Mouse (Mus musculus) heart, embryonic 13.5 days (tissue): ENCODE measurements around the gene Sec1. TPM values are rescaled to one million over a fixed set of nuclear protein-coding genes. Genes with fewer than 3 reads are reported as not detected.

Experiments
- ATAC-seq: fragments of 200-750 bp; cut with Nextera tagmentation; 2 replicates; pipeline ENCODE4 v1.8.0; 2017; ENCODE audit warnings: moderate TSS enrichment; ENCODE audit not compliant: insufficient number of reproducible peaks, low FRiP score, low TSS enrichment; ENCODE audit errors: extremely low read depth
- H3K27ac ChIP-seq: fragments of 300-500 bp; sonication (generic); replicated peaks from 2 replicates; pipeline ENCODE4 v1.5.1; 2015; ENCODE audit warnings: moderate library complexity, mild to moderate bottlenecking, inconsistent platforms
- H3K27me3 ChIP-seq: fragments of 300-500 bp; sonication (generic); replicated peaks from 2 replicates; pipeline ENCODE4 v1.6.1; 2015; ENCODE audit warnings: mild to moderate bottlenecking, inconsistent platforms
- H3K36me3 ChIP-seq: fragments of 300-500 bp; sonication (generic); 2 replicates; pipeline ENCODE4 v1.6.1; 2015; ENCODE audit warnings: mild to moderate bottlenecking, inconsistent platforms
- H3K4me1 ChIP-seq: fragments of 300-500 bp; sonication (generic); 2 replicates; pipeline ENCODE4 v1.6.1; 2015; ENCODE audit warnings: inconsistent platforms
- H3K4me2 ChIP-seq: fragments of 300-500 bp; sonication (generic); 2 replicates; pipeline ENCODE4 v1.6.1; 2015; ENCODE audit warnings: inconsistent platforms, mild to moderate bottlenecking, moderate library complexity
- H3K4me3 ChIP-seq: fragments of 300-500 bp; sonication (generic); 2 replicates; pipeline ENCODE4 v1.5.1; 2015; ENCODE audit warnings: moderate library complexity, mild to moderate bottlenecking, inconsistent platforms
- H3K9ac ChIP-seq: fragments of 300-500 bp; sonication (generic); 2 replicates; pipeline ENCODE4 v1.6.1; 2015; ENCODE audit warnings: inconsistent platforms, mild to moderate bottlenecking, moderate library complexity
- H3K9me3 ChIP-seq: fragments of 300-500 bp; sonication (generic); 2 replicates; pipeline ENCODE4 v1.6.1; 2016; ENCODE audit warnings: inconsistent platforms
- WGBS: fragments of 180-500 bp; shearing (Covaris S2); methylation state at CpG from one replicate; pipeline ENCODE4 v1.1.7; 2015; ENCODE audit warnings: mixed read lengths; 5-methylcytosine and 5-hydroxymethylcytosine counted together
- polyA plus RNA-seq: library from polyadenylated mRNA; unstranded; fragments of >200 nt; fragmentation: Nextera tagmentation; extraction: Ambion mirVana; gene quantifications from 2 replicates; pipeline ENCODE4 v1.2.1, GENCODE M21; 2015

The Sec1 gene
- polyA plus RNA-seq, 1 experiment from 2014 or later = 0.29 TPM

- ATAC-seq = no peak
- H3K4me2 ChIP-seq = peak overlapping the region; percentile 75
- H3K9me3 ChIP-seq = no peaks in the 10 kb centered on the region
- peaks cover 55% of the 10 kb centered on the region for H3K4me1 ChIP-seq
- 64% methylated on average over 6 of the region's 6 CpGs for WGBS
- H3K9ac ChIP-seq = peak overlapping the region; percentile 70; the same call in 1 of the 2 replicates
- no peak overlapping the region for H3K27ac ChIP-seq
- peak overlapping the region; percentile 54 for H3K4me3 ChIP-seq
- H3K36me3 ChIP-seq = no peaks in the 10 kb centered on the region
- no peaks in the 10 kb centered on the region; the same call in 1 of the 2 replicates for H3K27me3 ChIP-seq
These were observed 49.2 kb downstream of the Sec1 start for GRCm38 (mm10) chr7:45644872-45645590.

- WGBS = 17% methylated on average over 18 of the region's 18 CpGs
- Histone ChIP-seq H3K27me3 (no peaks in the 10 kb centered on the region; the same call in 1 of the 2 replicates), H3K4me2 (peak overlapping the region; percentile 75), H3K4me3 (peak overlapping the region; percentile 54), H3K9ac (peak overlapping the region; percentile 70), H3K9me3 (no peaks in the 10 kb centered on the region), H3K27ac (peak overlapping the region; percentile 78), H3K36me3 (no peaks in the 10 kb centered on the region), H3K4me1 (peaks cover 54% of the 10 kb centered on the region)
- no peak for ATAC-seq
These were observed 50.0 kb downstream of the Sec1 start for GRCm38 (mm10) chr7:45644183-45644582.

GRCm38 (mm10) chr7:45643441-45644178 lies 50.6 kb downstream of the Sec1 start:
- peak overlapping the region; percentile 75 for H3K4me2 ChIP-seq
- WGBS = 7% methylated on average over 28 of the region's 28 CpGs
- H3K4me1 ChIP-seq = peaks cover 54% of the 10 kb centered on the region
- H3K27me3 ChIP-seq = no peaks in the 10 kb centered on the region; the same call in 1 of the 2 replicates
- no peaks in the 10 kb centered on the region for H3K9me3 ChIP-seq
- H3K27ac ChIP-seq = peak overlapping the region; percentile 82
- ATAC-seq = peak; percentile 81
- H3K4me3 ChIP-seq = peak overlapping the region; percentile 54
- peak overlapping the region; percentile 88 for H3K9ac ChIP-seq
- H3K36me3 ChIP-seq = no peaks in the 10 kb centered on the region

- H3K27me3 ChIP-seq = no peaks in the 10 kb centered on the region; the same call in 1 of the 2 replicates
- peak overlapping the region; percentile 82 for H3K27ac ChIP-seq
- H3K4me1 ChIP-seq = peaks cover 62% of the 10 kb centered on the region
- H3K4me2 ChIP-seq = peak overlapping the region; percentile 75
- peak overlapping the region; percentile 88 for H3K9ac ChIP-seq
- no peaks in the 10 kb centered on the region for H3K9me3 ChIP-seq
- peak overlapping the region; percentile 54 for H3K4me3 ChIP-seq
- H3K36me3 ChIP-seq = no peaks in the 10 kb centered on the region; the same call in 1 of the 2 replicates
- ATAC-seq = no peak
- WGBS = 40% methylated on average over 16 of the region's 16 CpGs
These were observed 51.5 kb downstream of the Sec1 start for GRCm38 (mm10) chr7:45642503-45643255.

GRCm38 (mm10) chr7:45642083-45642482 lies 52.1 kb downstream of the Sec1 start:
- Histone ChIP-seq H3K27ac (peak overlapping the region; percentile 24), H3K4me1 (peaks cover 63% of the 10 kb centered on the region), H3K4me2 (peak overlapping the region; percentile 75), H3K27me3 (no peaks in the 10 kb centered on the region; the same call in 1 of the 2 replicates), H3K4me3 (0 out of 2 replicates have a peak overlapping the region, but pooled peaks have one; percentile 12), H3K36me3 (peaks cover 5% of the 10 kb centered on the region), H3K9ac (peak overlapping the region; percentile 55), H3K9me3 (no peaks in the 10 kb centered on the region)
- ATAC-seq = no peak
- WGBS = 60% methylated on average over 5 of the region's 5 CpGs

- Histone ChIP-seq H3K9me3 (no peaks in the 10 kb centered on the region), H3K27me3 (no peaks in the 10 kb centered on the region; the same call in 1 of the 2 replicates), H3K4me3 (peak overlapping the region; percentile 12; the same call in 1 of the 2 replicates), H3K4me2 (peak overlapping the region; percentile 75), H3K9ac (peak overlapping the region; percentile 55), H3K27ac (peak overlapping the region; percentile 24), H3K4me1 (peaks cover 67% of the 10 kb centered on the region), H3K36me3 (peaks cover 10% of the 10 kb centered on the region)
- WGBS = 47% methylated on average over 16 of the region's 17 CpGs
- ATAC-seq = no peak
These were observed 52.7 kb downstream of the Sec1 start for GRCm38 (mm10) chr7:45641391-45642040.

GRCm38 (mm10) chr7:45640191-45640957 lies 53.8 kb downstream of the Sec1 start:
- Histone ChIP-seq H3K27ac (peak overlapping the region; percentile 22; the same call in 1 of the 2 replicates), H3K9me3 (no peaks in the 10 kb centered on the region), H3K9ac (0 out of 2 replicates have a peak overlapping the region, but pooled peaks have one; percentile 17), H3K4me3 (no peak overlapping the region), H3K4me1 (peaks cover 73% of the 10 kb centered on the region), H3K4me2 (no peak overlapping the region), H3K36me3 (peaks cover 15% of the 10 kb centered on the region), H3K27me3 (no peaks in the 10 kb centered on the region; the same call in 1 of the 2 replicates)
- WGBS = 72% methylated on average over 19 of the region's 19 CpGs
- ATAC-seq = no peak

- H3K9ac ChIP-seq = peak within 1 kb of the TSS; percentile 47; the same call in 1 of the 2 replicates
These were observed 54.6 kb downstream of the Sec1 start, which contains the start of gene Mamstr for GRCm38 (mm10) chr7:45639561-45640027. Mamstr (plus strand) TSS chr7:45639977.

GRCm38 (mm10) chr7:45638623-45639401 lies 55.4 kb downstream of the Sec1 start:
- ATAC-seq = peak; percentile 53; the same call in 1 of the 2 replicates
- no peak overlapping the region for H3K27ac ChIP-seq
- no peaks in the 10 kb centered on the region for H3K27me3 ChIP-seq
- 28% methylated on average over 29 of the region's 29 CpGs for WGBS
- peak overlapping the region; percentile 57; the same call in 1 of the 2 replicates for H3K9ac ChIP-seq
- H3K4me1 ChIP-seq = peaks cover 67% of the 10 kb centered on the region
- H3K4me3 ChIP-seq = peak overlapping the region; percentile 39
- peak overlapping the region; percentile 66 for H3K4me2 ChIP-seq
- H3K9me3 ChIP-seq = no peaks in the 10 kb centered on the region
- H3K36me3 ChIP-seq = peaks cover 16% of the 10 kb centered on the region

More at GRCm38 (mm10) chr7:45639561-45640027, 54.6 kb downstream of the Sec1 start, which contains the start of gene Mamstr:
- peak within 1 kb of the TSS; percentile 66 for H3K4me2 ChIP-seq
- no peak within 1 kb of the TSS for H3K4me3 ChIP-seq
- H3K36me3 ChIP-seq = peaks cover 15% of the 10 kb centered on the region
- H3K27me3 ChIP-seq = no peaks in the 10 kb centered on the region; the same call in 1 of the 2 replicates
- 29% methylated on average over 19 of the region's 19 CpGs for WGBS
- no peak for ATAC-seq
- H3K9me3 ChIP-seq = no peaks in the 10 kb centered on the region
- H3K27ac ChIP-seq = peak within 1 kb of the TSS; percentile 22; the same call in 1 of the 2 replicates
- peaks cover 74% of the 10 kb centered on the region for H3K4me1 ChIP-seq
